Mouse (Mus musculus): ENCODE measurements around the gene Lama2.
A peak's percentile ranks its signal among the peaks of the same experiment; 100 is the strongest.

- TF ChIP-seq EP300 (IDR thresholded peaks at IDR 0.05; ENCODE audit: low read depth in 1 of 2, low read length in 2 of 2) (no peak), ELF1 (IDR thresholded peaks at IDR 0.05; ENCODE audit: low read depth, low read length) (no peak), USF1 (IDR thresholded peaks at IDR 0.05; ENCODE audit: low read depth, low read length) (no peak), ZKSCAN1 (IDR thresholded peaks at IDR 0.05; ENCODE audit: low read depth, low read length) (no peak), CTCF (IDR thresholded peaks at IDR 0.05 in 2 of 3, conservative IDR thresholded peaks at IDR 0.05 in 1 of 3; ENCODE audit: control insufficient read depth in 1 of 3, insufficient read depth in 1 of 3, low read depth in 2 of 3, low read length in 3 of 3, poor library complexity in 1 of 3, severe bottlenecking in 1 of 3) (peak in 2 of 3 experiments; percentile 19 to 36; a peak in 3 of 6 replicates), TBP (IDR thresholded peaks at IDR 0.05; ENCODE audit: low read depth, low read length) (no peak), RCOR1 (IDR thresholded peaks at IDR 0.05; ENCODE audit: low read depth, low read length) (no peak), HCFC1 (IDR thresholded peaks at IDR 0.05; ENCODE audit: low read depth, low read length) (no peak), RAD21 (IDR thresholded peaks at IDR 0.05; ENCODE audit: low read depth, low read length) (no peak)
These were observed 457.2 kb downstream of the Lama2 start for GRCm38 (mm10) chr10:27162364-27162763.

All from MEL (cell line).